Mouse (Mus musculus) heart, postnatal 0 days (tissue): ENCODE results near the gene Sh3bp5.

ENCODE experiments used
- CTCF ChIP-seq: IDR thresholded peaks from 2 replicates; pipeline ENCODE4 v1.5.1; 2016; ENCODE audit warnings: antibody characterized with exemption, control low read depth, low read depth
- EP300 ChIP-seq: IDR thresholded peaks from 2 replicates; pipeline ENCODE4 v1.6.1; 2016; ENCODE audit warnings: antibody characterized with exemption, low read depth

GRCm38 (mm10) chr14:31439279-31439678, 3.4 kb upstream of the Sh3bp5 start:
- TF ChIP-seq CTCF: no peak
- TF ChIP-seq EP300: no peak
